Mouse (Mus musculus): ENCODE measurements around the gene Riox1. TPM values are rescaled to one million over a fixed set of nuclear protein-coding genes. Genes with fewer than 3 reads are reported as not detected.
"Not testable (repeated sequence)": the region's sequence is repeated elsewhere in the genome, so short reads cannot be mapped to it uniquely, and the experiment has no call there.

Riox1 gene
- total RNA-seq (2021): 10 to 100 TPM; 16.6 to 19.0 TPM

DNA sequence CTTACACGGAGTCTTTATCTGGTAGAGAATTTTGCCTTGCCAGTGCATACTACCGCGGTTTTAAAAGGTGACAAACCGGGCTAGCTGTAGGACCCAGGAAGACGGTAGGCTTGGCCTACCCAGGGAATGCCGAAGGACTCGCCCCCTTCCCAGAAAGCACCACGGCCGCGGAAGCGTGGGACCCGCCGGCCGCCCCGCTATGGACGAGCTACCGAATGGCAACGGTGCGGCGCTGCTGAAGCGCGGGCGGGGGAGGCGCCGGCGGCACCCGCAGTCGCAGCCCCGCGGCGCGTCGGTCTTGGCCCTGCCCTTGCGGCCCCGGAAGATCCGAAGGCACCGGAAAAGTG lies at the start of gene Riox1:
TSS of gene Riox1 (plus strand) at position 116 of the 347 bp plus-strand sequence.
- intact Hi-C loops (cut with DNase I): loop anchor here (2.0 kb wide), 1 partner anchor 28 kb away; no protein-coding TSS in a partner anchor
- peak; percentile 87 to 93 for DNase-seq (ENCODE audit: low spot score in 2 of 2)

DNA sequence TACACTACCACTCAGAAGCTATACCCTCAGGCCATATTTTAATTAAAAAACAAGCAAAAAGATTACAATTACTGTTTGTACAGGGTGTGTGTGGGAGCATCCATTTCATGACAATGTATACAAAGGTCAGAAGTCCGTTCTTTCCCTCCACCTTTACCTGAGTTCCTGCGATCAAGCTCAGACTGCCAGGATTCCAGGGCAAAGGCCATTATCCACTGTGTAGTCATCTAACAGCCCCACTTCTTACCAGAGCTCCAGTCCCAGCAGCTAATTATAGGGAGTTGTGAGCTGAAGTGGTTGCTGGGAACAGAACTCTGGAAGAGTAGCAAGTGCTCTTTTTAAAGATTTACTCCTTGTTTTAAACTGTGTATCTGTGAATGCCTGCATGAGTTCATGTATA lies 40.0 kb upstream of the Riox1 start:
- intact Hi-C loops (cut with DNase I): no loop called here
- no peak for DNase-seq (ENCODE audit: low spot score in 2 of 2)

DNA sequence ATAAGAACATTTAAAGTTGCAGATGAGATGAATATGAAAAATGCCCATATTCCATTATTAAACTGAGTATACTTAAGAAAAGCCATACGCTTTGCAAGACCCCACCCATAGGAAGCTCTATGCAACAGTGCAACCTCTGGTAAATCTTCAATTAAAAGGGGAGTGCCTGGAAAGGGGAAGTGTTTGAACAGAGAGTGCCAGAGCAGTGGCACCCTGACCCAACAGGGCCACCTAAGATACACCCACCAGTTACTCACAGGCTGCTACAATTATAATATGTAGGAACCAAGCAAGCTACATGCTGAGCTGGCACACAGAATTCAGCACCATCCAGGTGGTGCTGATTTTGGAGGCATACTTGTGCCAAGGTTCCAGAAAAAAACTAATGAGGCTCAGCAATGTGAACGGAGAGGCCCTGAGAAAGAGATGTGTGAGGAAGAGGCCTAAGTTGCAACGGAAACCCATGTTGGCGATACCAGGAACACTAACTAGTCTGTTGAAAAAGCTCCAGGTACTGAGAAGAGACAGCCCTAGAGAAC lies 36.1 kb upstream of the Riox1 start:
- intact Hi-C loops (cut with DNase I): no loop called here
- DNase-seq (ENCODE audit: low spot score in 2 of 2): no peak

DNA sequence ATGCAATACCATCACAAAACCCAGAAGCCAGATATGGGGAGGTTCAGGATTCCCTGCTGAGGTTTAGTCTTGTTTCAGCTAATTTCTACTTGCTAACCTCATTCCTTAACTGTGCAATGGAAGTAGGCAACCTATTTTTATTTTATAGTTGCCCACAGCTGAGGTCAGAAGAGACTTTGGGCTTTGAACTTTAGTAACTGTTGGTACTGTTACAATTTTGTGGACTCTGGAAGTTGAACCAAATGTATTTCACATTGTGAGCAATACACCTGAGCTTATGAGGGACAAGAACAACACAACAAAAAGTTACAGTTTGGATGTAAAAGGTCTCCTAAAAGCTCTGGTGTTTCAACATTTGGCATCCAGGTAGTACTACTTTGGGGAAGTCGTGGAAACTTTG lies 35.6 kb upstream of the Riox1 start:
- DNase-seq (ENCODE audit: low spot score in 2 of 2): no peak
- intact Hi-C loops (cut with DNase I): no loop called here

DNA sequence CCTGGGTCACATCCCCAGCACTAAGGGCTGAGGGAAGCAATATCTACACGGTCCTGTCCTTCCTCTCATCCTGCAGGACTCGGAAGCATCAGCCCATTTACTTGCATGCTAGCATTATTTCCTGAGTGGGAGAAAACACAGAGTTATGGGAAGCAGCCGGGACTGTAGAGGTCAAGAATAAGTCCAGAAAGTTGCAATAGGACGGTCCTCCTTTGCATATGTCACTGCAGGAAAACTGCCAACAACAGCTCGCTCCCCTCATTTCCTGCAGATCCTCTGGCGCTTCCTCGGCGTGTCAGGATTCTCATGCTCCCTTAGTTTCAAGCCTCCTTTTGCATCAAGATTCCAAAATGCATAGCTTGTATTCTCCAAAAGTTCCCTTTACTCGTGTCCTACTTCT lies 33.5 kb upstream of the Riox1 start:
- DNase-seq (ENCODE audit: low spot score in 2 of 2): no peak
- intact Hi-C loops (cut with DNase I): no loop called here

DNA sequence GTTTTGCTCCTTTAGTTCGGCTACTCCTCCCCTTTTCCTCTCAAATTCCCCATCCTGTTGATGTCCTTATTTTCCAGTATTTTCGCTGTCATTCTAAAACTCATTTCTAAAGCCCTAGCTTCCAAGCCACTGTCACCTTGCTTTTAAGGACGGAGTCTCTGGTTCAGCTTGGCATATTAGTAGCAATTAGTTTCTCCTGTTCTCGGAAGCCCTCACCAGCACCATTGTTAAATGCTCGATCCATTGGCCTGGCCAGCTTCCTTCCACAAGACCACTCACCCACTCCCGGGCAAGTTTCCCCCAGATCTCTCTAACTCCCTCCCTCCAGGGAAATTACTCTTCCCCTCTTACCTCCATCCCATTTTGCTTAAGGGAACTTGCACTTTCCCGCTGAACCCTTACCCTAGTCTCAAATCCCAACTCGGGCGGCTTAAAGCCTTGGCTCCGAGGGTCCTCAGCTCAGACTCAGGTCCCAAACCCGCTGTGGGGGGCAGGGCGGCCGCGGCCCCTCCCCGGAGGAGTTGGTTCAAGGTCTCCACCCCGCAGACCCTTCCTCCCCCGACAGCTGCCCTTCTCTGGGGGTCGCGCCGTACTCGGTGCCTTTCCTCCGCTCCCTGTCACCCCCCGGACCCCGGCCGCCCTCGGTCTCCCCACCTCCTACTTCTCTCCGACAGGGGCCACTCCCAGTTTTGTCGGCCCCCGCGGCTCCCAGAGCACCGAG lies 29.5 kb upstream of the Riox1 start:
- intact Hi-C loops (cut with DNase I): loop anchor here (5.0 kb wide), 2 partner anchors 49 to 69 kb away; no protein-coding TSS in a partner anchor
- DNase-seq (ENCODE audit: low spot score in 2 of 2): no peak

DNA sequence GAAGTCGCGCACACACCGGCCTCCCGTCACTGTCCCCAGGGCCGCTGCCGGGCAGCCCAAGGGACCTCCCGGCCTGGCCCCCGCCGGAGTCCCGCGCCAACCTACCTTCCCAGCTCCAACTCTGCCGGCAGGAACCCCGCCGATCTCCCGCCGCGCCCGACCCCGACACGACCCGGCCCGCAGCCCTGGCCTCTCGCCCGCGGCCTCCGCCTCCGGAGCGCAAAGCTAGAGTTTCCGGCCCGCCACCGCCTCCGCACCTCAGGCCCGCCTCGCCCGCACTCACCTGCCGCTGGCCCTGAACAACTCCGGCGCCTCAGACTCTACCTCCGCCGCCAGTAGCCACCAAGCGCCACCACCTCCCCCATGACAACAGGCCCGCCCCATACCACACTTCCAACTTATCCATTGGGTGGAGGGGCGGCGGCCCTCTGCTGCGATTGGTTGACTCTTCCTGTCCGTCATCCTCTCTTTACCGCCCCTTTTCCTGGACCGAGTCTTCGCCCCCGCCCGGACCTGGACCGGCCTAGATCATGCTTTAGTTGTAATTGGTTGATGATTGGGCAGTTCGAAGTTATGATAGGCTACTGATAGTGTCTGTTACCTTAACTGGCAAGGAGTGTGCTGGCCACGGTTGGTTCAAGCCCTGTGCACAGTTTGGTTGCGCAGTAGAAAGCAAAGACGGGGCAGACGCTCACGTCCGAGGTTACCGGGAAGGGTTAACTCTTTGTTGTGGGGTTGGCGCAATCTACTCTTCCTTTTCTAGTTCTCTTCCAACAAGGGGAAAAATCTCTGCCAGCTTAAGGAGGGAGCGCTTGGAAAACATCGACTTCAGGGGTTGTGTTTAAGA lies 28.6 kb upstream of the Riox1 start, which contains the start of gene Numb:
TSS of gene Numb (minus strand) at position 400 of the 847 bp plus-strand sequence.
- DNase-seq (ENCODE audit: low spot score in 2 of 2): peak; percentile 99 to 100
- intact Hi-C loops (cut with DNase I): loop anchor here (2.0 to 5.0 kb wide), 3 partner anchors 29 to 69 kb away; partner anchors contain the start of gene Riox1

DNA sequence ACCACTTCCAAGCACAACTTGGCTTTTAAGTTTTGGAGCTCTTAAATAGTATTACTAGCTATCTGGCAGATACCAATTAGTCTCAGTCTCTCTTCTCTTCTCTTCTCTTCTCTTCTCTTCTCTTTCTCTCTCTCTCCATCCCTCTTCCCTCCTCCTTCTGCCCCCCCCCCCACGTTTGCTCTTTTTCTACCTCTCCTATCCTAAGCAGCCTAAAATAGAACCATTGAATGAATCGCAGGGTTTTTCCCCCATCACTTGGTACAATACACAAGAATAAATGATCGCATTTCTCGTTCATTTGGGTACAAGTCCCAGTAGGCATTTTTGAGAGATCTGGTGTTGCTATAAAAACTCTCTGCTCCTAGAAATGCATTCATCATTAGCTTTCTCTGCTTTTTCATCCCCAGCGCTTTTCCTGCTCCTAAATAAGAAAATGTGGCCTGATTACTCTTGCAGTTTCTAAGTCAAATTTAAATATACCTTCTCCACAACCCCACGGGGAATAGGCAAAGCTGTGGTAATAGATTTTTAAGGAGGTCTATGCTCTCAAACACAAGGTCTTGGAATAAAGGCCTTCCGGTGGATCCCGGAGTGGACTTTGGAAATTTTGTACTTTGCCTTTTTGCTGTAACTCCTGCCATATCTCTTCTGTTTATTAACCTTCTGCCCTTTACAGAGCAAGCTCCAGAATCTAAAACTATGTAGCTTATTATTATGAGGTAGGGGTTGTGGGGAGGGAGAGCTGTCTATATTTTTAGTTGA lies 27.5 kb upstream of the Riox1 start:
- intact Hi-C loops (cut with DNase I): loop anchor here (1.0 to 5.0 kb wide), 4 partner anchors 10 to 71 kb away; partner anchors contain the start of gene Riox1
- DNase-seq (ENCODE audit: low spot score in 2 of 2): peak in 1 of 2 experiments; percentile 36

DNA sequence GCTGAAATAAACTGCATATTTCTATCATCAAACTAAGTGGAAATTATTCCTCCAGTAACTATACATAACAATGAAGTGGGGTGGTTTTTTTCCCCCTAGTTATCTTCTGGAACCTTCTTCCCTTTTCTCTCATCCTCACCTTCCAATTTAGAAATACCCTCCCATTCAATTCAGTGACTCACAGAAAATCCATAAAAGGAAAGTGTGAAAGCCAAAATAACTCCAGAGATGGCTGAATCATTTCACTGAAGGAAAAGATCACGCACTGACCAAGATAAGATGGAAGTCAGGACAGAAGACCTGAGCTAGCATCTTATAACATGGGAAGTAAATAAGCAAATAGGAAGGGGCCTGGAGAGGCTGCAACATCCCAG lies 26.9 kb upstream of the Riox1 start:
- intact Hi-C loops (cut with DNase I): loop anchor here (1.0 to 5.0 kb wide), 4 partner anchors 10 to 71 kb away; partner anchors contain the start of gene Riox1
- peak in 1 of 2 experiments; percentile 82 for DNase-seq (ENCODE audit: low spot score in 2 of 2)

DNA sequence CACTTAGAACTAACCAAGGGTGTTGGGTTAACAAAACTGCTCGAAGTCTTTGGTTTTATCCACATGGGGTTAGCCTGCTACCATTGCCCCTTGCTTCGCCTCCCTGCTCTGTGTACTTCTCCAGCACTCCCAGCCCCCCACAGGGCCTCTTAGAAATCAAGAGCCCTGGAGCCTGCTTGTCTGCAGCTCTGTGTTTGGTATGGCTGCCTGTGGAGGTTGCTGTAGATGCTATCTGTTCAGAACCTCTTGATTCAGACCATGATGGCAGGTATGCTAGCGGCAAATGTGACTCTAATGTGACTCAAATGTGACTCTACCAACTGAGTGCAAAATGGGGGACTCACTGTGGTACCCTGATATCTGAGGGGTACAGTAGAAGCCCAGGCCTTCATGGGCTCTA lies 26.1 kb upstream of the Riox1 start:
- intact Hi-C loops (cut with DNase I): loop anchor here (5.0 kb wide), 2 partner anchors 52 to 72 kb away; no protein-coding TSS in a partner anchor
- DNase-seq (ENCODE audit: low spot score in 2 of 2): no peak

DNA sequence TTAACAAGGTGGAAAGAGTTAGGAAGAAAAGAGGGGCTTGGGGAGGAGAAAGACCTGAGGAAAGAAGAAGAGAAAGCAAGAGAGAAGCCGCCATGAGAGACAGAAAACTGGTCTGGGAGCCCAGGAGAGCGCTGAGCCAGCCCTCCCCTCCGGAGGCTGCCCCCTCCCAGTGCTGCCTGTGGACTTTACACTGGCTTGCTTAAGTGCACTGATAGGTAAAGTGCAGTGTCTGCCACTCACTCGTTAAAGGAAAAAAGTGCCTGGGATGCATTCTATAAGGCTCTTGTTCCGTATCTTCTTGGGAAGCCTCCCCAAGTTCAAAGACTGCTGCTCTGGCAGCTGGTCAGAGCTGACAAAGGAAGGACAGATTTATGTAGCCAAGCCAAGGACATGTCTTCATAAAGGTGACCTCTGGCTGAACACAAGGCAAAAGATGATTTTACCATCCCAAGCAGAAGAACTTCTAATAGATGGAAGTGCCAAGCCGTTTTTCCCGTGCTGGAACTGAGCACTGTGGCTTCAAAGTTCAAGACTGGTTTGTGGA lies 25.2 kb upstream of the Riox1 start:
- DNase-seq (ENCODE audit: low spot score in 2 of 2): no peak
- intact Hi-C loops (cut with DNase I): no loop called here

DNA sequence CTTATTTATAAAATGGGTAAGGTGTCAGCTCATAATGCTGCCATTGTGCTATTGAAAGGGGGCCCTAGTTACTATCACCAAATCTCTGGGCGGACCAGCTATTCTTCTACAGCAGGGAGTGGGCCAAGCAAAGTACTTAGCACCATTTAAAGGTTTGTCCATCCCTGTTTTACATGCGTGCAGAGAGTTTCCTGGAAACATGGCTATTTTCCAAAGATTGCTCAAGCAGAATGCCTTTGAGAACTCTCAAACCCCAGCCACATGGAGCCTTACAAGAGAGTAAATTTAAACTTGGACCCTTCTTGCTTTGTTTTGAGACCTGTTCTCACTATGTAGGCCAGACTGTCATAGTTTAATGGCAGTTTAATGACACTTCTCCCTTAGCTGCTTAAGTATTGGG lies 24.3 kb upstream of the Riox1 start:
- intact Hi-C loops (cut with DNase I): no loop called here
- no peak for DNase-seq (ENCODE audit: low spot score in 2 of 2)

DNA sequence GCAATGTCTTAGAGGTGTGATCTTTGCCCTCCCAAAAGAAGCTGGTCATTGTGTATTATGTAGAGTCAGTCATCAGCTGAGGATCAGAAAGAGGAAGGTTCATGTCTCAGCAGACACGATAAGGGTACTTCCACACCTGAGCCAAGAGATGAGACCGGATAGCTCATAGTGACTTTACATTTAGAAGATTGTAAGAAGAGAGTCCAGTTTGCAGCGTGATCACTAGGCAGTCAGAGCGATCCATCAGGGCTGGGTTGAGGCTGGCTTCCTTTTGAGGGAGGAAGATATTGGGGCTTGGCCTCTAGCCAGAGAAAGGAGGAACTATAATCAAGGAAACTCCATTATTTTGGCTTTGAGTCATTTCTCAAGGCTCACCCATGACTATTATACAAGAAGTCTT lies 22.7 kb upstream of the Riox1 start:
- intact Hi-C loops (cut with DNase I): no loop called here
- DNase-seq (ENCODE audit: low spot score in 2 of 2): peak in 1 of 2 experiments; percentile 53

DNA sequence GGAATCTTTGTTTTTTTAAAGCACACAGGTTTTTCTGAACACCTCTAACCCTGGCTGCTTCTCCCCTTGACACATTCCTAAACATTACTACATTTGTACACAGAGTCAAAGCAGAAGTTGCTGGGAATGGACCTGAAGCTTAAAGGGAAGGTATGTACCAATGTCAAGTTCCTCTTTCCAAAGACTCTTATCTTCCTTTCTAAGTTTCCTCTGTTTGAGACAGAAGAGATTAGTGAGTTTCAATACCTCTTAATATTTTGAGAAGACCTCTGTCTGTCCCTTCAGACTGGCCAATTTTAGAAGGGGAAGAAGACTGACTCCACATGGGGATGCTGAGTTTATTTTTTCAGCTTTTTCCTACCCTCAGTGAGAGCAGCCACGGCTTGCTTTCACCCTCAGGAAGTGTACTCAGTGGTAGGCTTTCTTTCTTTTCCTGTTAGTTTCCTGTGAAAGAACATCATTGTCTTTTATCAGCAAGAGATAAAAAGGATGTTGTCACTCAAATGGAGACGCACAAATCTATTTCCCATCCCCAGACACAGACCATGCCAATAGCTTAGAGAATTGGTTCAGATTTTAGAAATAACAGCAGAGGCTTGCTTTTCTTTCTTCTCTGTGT lies 21.1 kb upstream of the Riox1 start:
- no peak for DNase-seq (ENCODE audit: low spot score in 2 of 2)
- intact Hi-C loops (cut with DNase I): no loop called here

DNA sequence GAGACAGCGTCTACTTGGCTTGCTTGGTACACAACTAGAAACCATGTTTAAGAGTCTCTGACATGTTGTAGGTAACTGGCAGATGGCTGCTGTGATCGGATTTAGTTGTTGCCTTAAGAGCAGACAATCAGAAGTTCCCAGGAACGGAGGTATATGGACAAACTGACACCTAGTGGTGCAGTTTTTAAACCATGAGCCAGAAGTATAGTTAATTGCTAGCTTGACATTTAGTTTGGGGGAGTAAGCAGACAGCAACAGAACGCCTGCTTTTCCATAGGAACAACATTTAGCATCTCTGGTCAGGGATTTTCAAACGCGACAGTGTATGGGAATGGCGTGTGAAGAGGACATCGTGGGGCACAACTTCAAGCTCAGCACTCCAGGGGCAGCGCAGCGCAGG lies 12.8 kb upstream of the Riox1 start:
- intact Hi-C loops (cut with DNase I): loop anchor here (5.0 kb wide), 1 partner anchor 225 kb away; no protein-coding TSS in a partner anchor
- DNase-seq (ENCODE audit: low spot score in 2 of 2): peak in 1 of 2 experiments; percentile 49

DNA sequence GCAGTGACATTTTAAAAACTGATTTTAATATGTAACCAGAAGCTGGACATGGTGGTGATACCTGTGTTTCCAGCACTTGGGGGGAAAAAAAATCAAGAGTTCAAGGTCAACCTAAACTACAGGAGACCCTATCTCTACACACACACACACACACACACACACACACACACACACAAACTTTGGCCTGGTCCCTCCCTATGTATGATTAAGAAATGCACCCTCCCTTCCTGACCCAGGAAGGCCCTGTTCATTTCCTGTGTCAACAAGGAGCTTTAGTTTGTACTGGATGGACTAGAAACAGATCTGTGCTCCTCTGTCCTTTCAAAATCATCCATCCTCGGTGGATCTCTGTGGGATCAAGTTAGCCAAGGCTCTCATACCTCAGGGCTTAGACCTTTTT lies 11.8 kb upstream of the Riox1 start:
- intact Hi-C loops (cut with DNase I): loop anchor here (5.0 kb wide), 1 partner anchor 226 kb away; no protein-coding TSS in a partner anchor
- DNase-seq (ENCODE audit: low spot score in 2 of 2): not testable (repeated sequence)

DNA sequence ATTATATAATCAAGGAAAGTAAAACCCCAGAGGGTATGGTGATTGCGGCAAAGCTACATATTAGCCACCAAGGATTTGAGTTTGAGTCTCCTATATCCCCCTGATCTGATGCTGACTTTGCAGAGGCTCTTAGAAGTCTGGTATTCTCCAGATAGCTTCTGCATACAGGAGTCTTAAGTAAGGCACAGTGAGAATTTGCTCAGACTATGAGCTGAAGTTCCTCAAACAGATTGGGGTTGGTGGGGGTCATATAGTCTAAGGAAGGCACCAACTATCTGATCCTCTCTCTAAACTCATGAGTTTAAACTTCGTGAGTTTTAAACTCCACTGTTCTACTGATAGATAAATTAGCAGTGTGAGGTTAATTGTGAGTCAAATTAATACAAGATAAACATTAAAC lies 11.1 kb upstream of the Riox1 start:
- intact Hi-C loops (cut with DNase I): loop anchor here (5.0 kb wide), 1 partner anchor 227 kb away; no protein-coding TSS in a partner anchor
- DNase-seq (ENCODE audit: low spot score in 2 of 2): no peak

DNA sequence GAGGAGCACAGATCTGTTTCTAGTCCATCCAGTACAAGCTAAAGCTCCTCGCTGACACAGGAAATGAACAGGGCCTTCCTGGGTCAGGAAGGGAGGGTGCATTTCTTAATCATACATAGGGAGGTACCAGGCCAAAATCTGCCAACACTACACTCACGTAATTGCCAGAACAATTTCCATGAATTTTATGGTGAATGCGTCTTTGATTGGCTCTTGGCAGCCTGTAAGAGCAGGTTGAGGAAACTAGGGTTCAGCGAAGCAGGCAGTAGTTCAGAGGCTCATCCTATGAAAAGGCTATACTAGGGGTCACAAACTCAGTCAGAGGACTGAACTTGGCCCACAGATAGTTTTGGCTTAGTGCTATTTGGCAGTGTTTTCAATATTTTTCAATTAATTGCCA lies 10.4 kb upstream of the Riox1 start:
- DNase-seq (ENCODE audit: low spot score in 2 of 2): no peak
- intact Hi-C loops (cut with DNase I): no loop called here

DNA sequence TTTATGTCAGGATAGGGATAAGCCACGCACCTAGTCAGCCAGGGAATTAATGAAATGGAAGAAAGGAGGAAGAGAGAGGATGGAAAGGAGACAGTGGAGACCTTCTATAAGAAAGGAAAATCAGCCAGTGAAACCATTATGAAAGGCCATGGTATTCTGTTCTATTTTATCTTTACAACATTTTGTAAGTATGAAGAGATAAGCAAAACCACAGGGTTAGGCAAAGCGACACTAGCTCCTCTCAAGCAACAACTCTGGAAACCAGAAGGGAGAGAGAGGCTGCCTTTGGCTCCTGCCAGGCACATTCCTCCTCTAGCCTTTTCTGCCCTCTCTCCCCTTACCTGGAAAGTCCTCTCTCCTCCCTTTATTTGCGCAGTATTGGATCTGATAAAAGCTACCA lies 8.5 kb upstream of the Riox1 start:
- no peak for DNase-seq (ENCODE audit: low spot score in 2 of 2)
- intact Hi-C loops (cut with DNase I): no loop called here
